ENCODE assay signal across 24 mouse cellular contexts in genomic region chr5:113885623-113886022, GRCm38 (mm10). TPM values are rescaled to one million over a fixed set of nuclear protein-coding genes. Genes with fewer than 3 reads are reported as not detected.
DNase-seq lines count a peak whose midpoint lies in the region; ATAC-seq and TF ChIP-seq lines count a peak whose summit lies in the region.
"Had no signal": no experiment of that assay in that cellular context is flagged by ENCODE, and none has a peak within 500 bp of the region (broad histone marks: within the 10 kb centered on the region; RNA-seq: fewer than 3 reads in every experiment).

No protein-coding gene starts in this region.

- 58% methylated on average over 8 of the region's 8 CpGs for WGBS in forebrain, embryonic 13.5 days
- 63% methylated on average over 8 of the region's 8 CpGs for WGBS in forebrain, postnatal 0 days
- WGBS in hindbrain, embryonic 11.5 days = 53% methylated on average over 8 of the region's 8 CpGs
- WGBS in hindbrain, postnatal 0 days = 47% methylated on average over 8 of the region's 8 CpGs
- 53% methylated on average over 8 of the region's 8 CpGs for WGBS in neural tube, embryonic 12.5 days
- WGBS in neural tube, embryonic 15.5 days = 29% methylated on average over 8 of the region's 8 CpGs
- 30% methylated on average over 8 of the region's 8 CpGs for WGBS in neural tube, embryonic 14.5 days

- intact Hi-C loops in gastrocnemius, adult 2 months (cut with DNase I) = no loop called here

- H3K27me3 ChIP-seq in forebrain, embryonic 13.5 days = no peaks in the 10 kb centered on the region
- H3K27me3 ChIP-seq in forebrain, postnatal 0 days (ENCODE audit: insufficient read depth, low read length) = no peaks in the 10 kb centered on the region
- H3K27me3 ChIP-seq in hindbrain, embryonic 11.5 days (ENCODE audit: control insufficient read depth, insufficient read depth, low read length) = no peaks in the 10 kb centered on the region
- H3K27me3 ChIP-seq in hindbrain, postnatal 0 days (ENCODE audit: insufficient read depth, low read length) = no peaks in the 10 kb centered on the region
- H3K27me3 ChIP-seq in neural tube, embryonic 12.5 days (replicated peaks) = no peaks in the 10 kb centered on the region
- no peaks in the 10 kb centered on the region for H3K27me3 ChIP-seq in neural tube, embryonic 15.5 days (replicated peaks)
- no peaks in the 10 kb centered on the region for H3K27me3 ChIP-seq in neural tube, embryonic 14.5 days (ENCODE audit: control insufficient read depth, insufficient read depth, low read length)
- H3K27me3 ChIP-seq: embryonic facial prominence, embryonic 15.5 days; limb, embryonic 12.5 days had no signal

- TF ChIP-seq CTCF in forebrain, postnatal 0 days (IDR thresholded peaks at IDR 0.05; ENCODE audit: low read depth) = no peak
- TF ChIP-seq CTCF in hindbrain, postnatal 0 days (IDR thresholded peaks at IDR 0.05; ENCODE audit: low read depth) = no peak
- TF ChIP-seq CTCF in gastrocnemius, adult 2 months (IDR thresholded peaks at IDR 0.05) = no peak

- H3K4me3 ChIP-seq in forebrain, embryonic 13.5 days = no peak overlapping the region
- H3K4me3 ChIP-seq in forebrain, postnatal 0 days (ENCODE audit: low read depth, low read length) = no peak overlapping the region
- no peak overlapping the region for H3K4me3 ChIP-seq in hindbrain, embryonic 11.5 days (ENCODE audit: low read depth, low read length)
- H3K4me3 ChIP-seq in hindbrain, postnatal 0 days (ENCODE audit: low read length) = no peak overlapping the region
- H3K4me3 ChIP-seq in neural tube, embryonic 12.5 days = no peak overlapping the region
- H3K4me3 ChIP-seq in neural tube, embryonic 15.5 days (replicated peaks) = no peak overlapping the region
- H3K4me3 ChIP-seq in neural tube, embryonic 14.5 days (ENCODE audit: low read depth, low read length) = no peak overlapping the region
- no peak overlapping the region for H3K4me3 ChIP-seq in gastrocnemius, adult 2 months
- H3K4me3 ChIP-seq: embryonic facial prominence, embryonic 15.5 days; limb, embryonic 12.5 days had no signal

- no peak for ATAC-seq in forebrain, embryonic 13.5 days
- no peak for ATAC-seq in forebrain, postnatal 0 days
- ATAC-seq in hindbrain, embryonic 11.5 days (ENCODE audit: low FRiP score) = 0 out of 2 replicates have a peak, but pooled peaks have one; percentile 47
- no peak for ATAC-seq in hindbrain, postnatal 0 days
- ATAC-seq in neural tube, embryonic 12.5 days (ENCODE audit: low FRiP score, low read depth) = no peak; the same call in 1 of the 2 replicates
- ATAC-seq in neural tube, embryonic 15.5 days (ENCODE audit: low FRiP score) = no peak
- no peak for ATAC-seq in neural tube, embryonic 14.5 days (ENCODE audit: low read depth)
- ATAC-seq: CD4-positive, CD25-positive, alpha-beta regulatory T cell, adult 4 months had no signal

- no peak for DNase-seq in forebrain, postnatal 0 days
- peak; percentile 35 for DNase-seq in hindbrain, embryonic 11.5 days (ENCODE audit: low spot score)
- DNase-seq in hindbrain, postnatal 0 days (ENCODE audit: low spot score) = no peak
- DNase-seq in gastrocnemius, adult 2 months = no peak
- DNase-seq: adrenal gland, postnatal 14 days; cerebellum, adult 8-10 months; cerebellum, postnatal 36 days; embryo, embryonic 11 days; gastrocnemius, postnatal 36 days; heart, postnatal 10 days; kidney, adult 18-20 months; kidney, postnatal 4 days; lung, adult 2 months; lung, postnatal 14 days; right cerebral cortex, postnatal 14 days; spleen, adult 18-20 months had no signal

- peaks cover 89% of the 10 kb centered on the region for H3K4me1 ChIP-seq in forebrain, embryonic 13.5 days
- H3K4me1 ChIP-seq in forebrain, postnatal 0 days (ENCODE audit: insufficient read depth) = peaks cover 14% of the 10 kb centered on the region; the same call in 1 of the 2 replicates
- peaks cover 24% of the 10 kb centered on the region for H3K4me1 ChIP-seq in hindbrain, embryonic 11.5 days (replicated peaks; ENCODE audit: control insufficient read depth, insufficient read depth, low read length)
- peaks cover 34% of the 10 kb centered on the region for H3K4me1 ChIP-seq in hindbrain, postnatal 0 days (ENCODE audit: insufficient read depth, low read length)
- peaks cover 76% of the 10 kb centered on the region for H3K4me1 ChIP-seq in neural tube, embryonic 12.5 days
- H3K4me1 ChIP-seq in neural tube, embryonic 15.5 days = peaks cover 72% of the 10 kb centered on the region
- H3K4me1 ChIP-seq in neural tube, embryonic 14.5 days (ENCODE audit: control insufficient read depth, insufficient read depth, low read length) = peaks cover 39% of the 10 kb centered on the region

- peak overlapping the region; percentile 40; the same call in 1 of the 2 replicates for H3K9ac ChIP-seq in forebrain, embryonic 13.5 days
- no peak overlapping the region for H3K9ac ChIP-seq in forebrain, postnatal 0 days
- no peak overlapping the region for H3K9ac ChIP-seq in hindbrain, embryonic 11.5 days (ENCODE audit: low read depth, low read length)
- no peak overlapping the region for H3K9ac ChIP-seq in hindbrain, postnatal 0 days (replicated peaks; ENCODE audit: low read length)
- H3K9ac ChIP-seq in neural tube, embryonic 12.5 days = no peak overlapping the region
- H3K9ac ChIP-seq in neural tube, embryonic 15.5 days (replicated peaks) = no peak overlapping the region
- no peak overlapping the region for H3K9ac ChIP-seq in neural tube, embryonic 14.5 days (replicated peaks; ENCODE audit: low read depth, low read length)
- H3K9ac ChIP-seq: embryonic facial prominence, embryonic 15.5 days; limb, embryonic 12.5 days had no signal

- H3K36me3 ChIP-seq in forebrain, embryonic 13.5 days (ENCODE audit: poor library complexity, severe bottlenecking) = peaks cover 18% of the 10 kb centered on the region
- peaks cover 14% of the 10 kb centered on the region for H3K36me3 ChIP-seq in forebrain, postnatal 0 days (ENCODE audit: insufficient read depth)
- 0 out of 2 replicates have a peak, but pooled peaks cover 6% of the 10 kb centered on the region for H3K36me3 ChIP-seq in hindbrain, embryonic 11.5 days (ENCODE audit: control insufficient read depth, insufficient read depth, low read length)
- H3K36me3 ChIP-seq in hindbrain, postnatal 0 days (ENCODE audit: insufficient read depth, low read length) = peaks cover 9% of the 10 kb centered on the region; the same call in 1 of the 2 replicates
- peaks cover 15% of the 10 kb centered on the region for H3K36me3 ChIP-seq in neural tube, embryonic 12.5 days
- peaks cover 9% of the 10 kb centered on the region for H3K36me3 ChIP-seq in neural tube, embryonic 15.5 days
- H3K36me3 ChIP-seq in neural tube, embryonic 14.5 days (ENCODE audit: control insufficient read depth, insufficient read depth, low read length) = peaks cover 8% of the 10 kb centered on the region; the same call in 1 of the 2 replicates

- peak overlapping the region; percentile 57 for H3K27ac ChIP-seq in forebrain, embryonic 13.5 days
- no peak overlapping the region for H3K27ac ChIP-seq in forebrain, postnatal 0 days (ENCODE audit: low read depth, low read length)
- H3K27ac ChIP-seq in hindbrain, embryonic 11.5 days (ENCODE audit: low read depth, low read length) = peak overlapping the region; percentile 39
- H3K27ac ChIP-seq in hindbrain, postnatal 0 days = no peak overlapping the region
- H3K27ac ChIP-seq in neural tube, embryonic 12.5 days = no peak overlapping the region
- H3K27ac ChIP-seq in neural tube, embryonic 15.5 days (replicated peaks) = no peak overlapping the region
- H3K27ac ChIP-seq in neural tube, embryonic 14.5 days (ENCODE audit: low read depth, low read length) = peak overlapping the region; percentile 23; the same call in 1 of the 2 replicates
- H3K27ac ChIP-seq in gastrocnemius, adult 2 months = no peak overlapping the region
- H3K27ac ChIP-seq: embryonic facial prominence, embryonic 15.5 days; limb, embryonic 12.5 days had no signal

- no peaks in the 10 kb centered on the region for H3K9me3 ChIP-seq in forebrain, embryonic 13.5 days (replicated peaks)
- no peaks in the 10 kb centered on the region for H3K9me3 ChIP-seq in forebrain, postnatal 0 days (ENCODE audit: low read length)
- H3K9me3 ChIP-seq in hindbrain, embryonic 11.5 days (ENCODE audit: control insufficient read depth, low read length) = no peaks in the 10 kb centered on the region
- H3K9me3 ChIP-seq in hindbrain, postnatal 0 days (ENCODE audit: low read length) = no peaks in the 10 kb centered on the region
- H3K9me3 ChIP-seq in neural tube, embryonic 12.5 days = no peaks in the 10 kb centered on the region
- no peaks in the 10 kb centered on the region for H3K9me3 ChIP-seq in neural tube, embryonic 15.5 days (replicated peaks)
- no peaks in the 10 kb centered on the region for H3K9me3 ChIP-seq in neural tube, embryonic 14.5 days (ENCODE audit: control insufficient read depth, low read length)
- H3K9me3 ChIP-seq: embryonic facial prominence, embryonic 15.5 days had no signal

- peak overlapping the region; percentile 10; the same call in 1 of the 2 replicates for H3K4me2 ChIP-seq in forebrain, embryonic 13.5 days
- H3K4me2 ChIP-seq in forebrain, postnatal 0 days (ENCODE audit: low read depth) = no peak overlapping the region
- H3K4me2 ChIP-seq in hindbrain, embryonic 11.5 days (replicated peaks; ENCODE audit: low read depth, low read length) = no peak overlapping the region
- no peak overlapping the region for H3K4me2 ChIP-seq in hindbrain, postnatal 0 days (ENCODE audit: low read depth, low read length)
- peak overlapping the region; percentile 2 for H3K4me2 ChIP-seq in neural tube, embryonic 12.5 days (replicated peaks)
- no peak overlapping the region for H3K4me2 ChIP-seq in neural tube, embryonic 15.5 days
- no peak overlapping the region for H3K4me2 ChIP-seq in neural tube, embryonic 14.5 days (ENCODE audit: low read depth, low read length)
- H3K4me2 ChIP-seq: embryonic facial prominence, embryonic 15.5 days; limb, embryonic 12.5 days; liver, embryonic 11.5 days had no signal

RNA-seq across cellular contexts. Expression of gene Coro1c, which starts 22.9 kb away (rescaled TPM):
- 235 and 246 TPM in 2 replicates for polyA plus RNA-seq in forebrain, embryonic 13.5 days (2015; fragmentation: Nextera tagmentation; extraction: Ambion mirVana)
- 159 and 178 TPM in 2 replicates for total RNA-seq in forebrain, postnatal 0 days (2014; rRNA removed)
- 148 and 167 TPM in 2 replicates for polyA plus RNA-seq in forebrain, postnatal 0 days (2015; fragmentation: Nextera tagmentation; extraction: Ambion mirVana)
- 192 and 230 TPM in 2 replicates for polyA plus RNA-seq in hindbrain, embryonic 11.5 days (2014; fragmentation: Nextera tagmentation; extraction: Ambion mirVana)
- 151 and 159 TPM in 2 replicates for total RNA-seq in hindbrain, postnatal 0 days (2014; rRNA removed)
- 140 and 149 TPM in 2 replicates for polyA plus RNA-seq in hindbrain, postnatal 0 days (2015; fragmentation: Nextera tagmentation; extraction: Ambion mirVana)
- 259 and 292 TPM in 2 replicates for polyA plus RNA-seq in neural tube, embryonic 12.5 days (2016; fragmentation: Nextera tagmentation; extraction: Ambion mirVana)
- 160 and 162 TPM in 2 replicates for polyA plus RNA-seq in neural tube, embryonic 15.5 days (2015; fragmentation: Nextera tagmentation; extraction: Ambion mirVana)
- 148 and 188 TPM in 2 replicates for polyA plus RNA-seq in neural tube, embryonic 14.5 days (2014; fragmentation: Nextera tagmentation; extraction: Ambion mirVana)
- total RNA-seq in gastrocnemius, adult 2 months (2021) = 10 to 100 TPM in 1 of 2 experiments, 1 to 10 TPM in 1; 7.8 to 11.8 TPM

RNA-seq across cellular contexts. Expression of gene Selplg, which starts 53.2 kb away (rescaled TPM):
- polyA plus RNA-seq in forebrain, embryonic 13.5 days (2015; fragmentation: Nextera tagmentation; extraction: Ambion mirVana) = 0.40 and 0.62 TPM in 2 replicates
- total RNA-seq in forebrain, postnatal 0 days (2014; rRNA removed) = 1.1 and 1.3 TPM in 2 replicates
- 1.8 and 2.4 TPM in 2 replicates for polyA plus RNA-seq in forebrain, postnatal 0 days (2015; fragmentation: Nextera tagmentation; extraction: Ambion mirVana)
- 0.96 and 1.0 TPM in 2 replicates for polyA plus RNA-seq in hindbrain, embryonic 11.5 days (2014; fragmentation: Nextera tagmentation; extraction: Ambion mirVana)
- 2.8 and 4.1 TPM in 2 replicates for total RNA-seq in hindbrain, postnatal 0 days (2014; rRNA removed)
- polyA plus RNA-seq in hindbrain, postnatal 0 days (2015; fragmentation: Nextera tagmentation; extraction: Ambion mirVana) = 1.8 and 2.2 TPM in 2 replicates
- 1.5 and 2.3 TPM in 2 replicates for polyA plus RNA-seq in neural tube, embryonic 12.5 days (2016; fragmentation: Nextera tagmentation; extraction: Ambion mirVana)
- 2.3 and 27.7 TPM in 2 replicates for polyA plus RNA-seq in neural tube, embryonic 15.5 days (2015; fragmentation: Nextera tagmentation; extraction: Ambion mirVana)
- 1.8 and 2.5 TPM in 2 replicates for polyA plus RNA-seq in neural tube, embryonic 14.5 days (2014; fragmentation: Nextera tagmentation; extraction: Ambion mirVana)
- 1 to 10 TPM in 1 of 2 experiments, under 1 TPM in 1; 0.89 to 1.3 TPM for total RNA-seq in gastrocnemius, adult 2 months (2021)

Comparison
In these comparisons a context has a peak if more than half of its experiments do, and no peak if none do; other contexts are left out.
1. H3K27ac ChIP-seq: peak in forebrain, embryonic 13.5 days (single experiment), hindbrain, embryonic 11.5 days (single experiment) and neural tube, embryonic 14.5 days (single experiment); none in forebrain, postnatal 0 days (single experiment), hindbrain, postnatal 0 days (single experiment), neural tube, embryonic 12.5 days (single experiment), neural tube, embryonic 15.5 days (single experiment) and gastrocnemius, adult 2 months (single experiment).
2. H3K4me2 ChIP-seq: peak in forebrain, embryonic 13.5 days (single experiment) and neural tube, embryonic 12.5 days (single experiment); none in forebrain, postnatal 0 days (single experiment), hindbrain, embryonic 11.5 days (single experiment), hindbrain, postnatal 0 days (single experiment), neural tube, embryonic 15.5 days (single experiment) and neural tube, embryonic 14.5 days (single experiment).